Mouse (Mus musculus) liver, embryonic 14.5 days (tissue): ENCODE results near the gene Thap7. TPM values are rescaled to one million over a fixed set of nuclear protein-coding genes. Genes with fewer than 3 reads are reported as not detected.

Source experiments
- ATAC-seq: fragments of 200-750 bp; cut with Nextera tagmentation; 2 replicates; pipeline ENCODE4 v1.8.0; 2017; ENCODE audit warnings: moderate number of reproducible peaks, mild to moderate bottlenecking, moderate library complexity; ENCODE audit not compliant: insufficient read depth
- DNase-seq, 3 experiments: peaks; one replicate each; pipeline ENCODE4 v3.0.0-alpha.2; 2012 to 2013; ENCODE audit warnings: low read depth in 3 of 3, low spot score in 3 of 3
- H3K27ac ChIP-seq: fragments of 300-500 bp; sonication (generic); 2 replicates; pipeline ENCODE4 v1.5.1; 2014; ENCODE audit warnings: moderate library complexity, mild to moderate bottlenecking, control low read depth, inconsistent platforms
- H3K27me3 ChIP-seq: fragments of 300-500 bp; sonication (generic); 2 replicates; pipeline ENCODE4 v1.6.1; 2014; ENCODE audit warnings: mild to moderate bottlenecking, low read length, moderate library complexity; ENCODE audit not compliant: control insufficient read depth, insufficient read depth
- H3K36me3 ChIP-seq: fragments of 300-500 bp; sonication (generic); replicated peaks from 2 replicates; pipeline ENCODE4 v1.6.1; 2014; ENCODE audit warnings: low read depth; ENCODE audit not compliant: control insufficient read depth, insufficient read depth
- H3K4me1 ChIP-seq, 2 experiments: fragments of 200-500 bp in 1 of 2; fragments of 300-500 bp in 1 of 2; sonication (generic) in 1 of 2; replicated peaks; 2 replicates each; pipeline ENCODE4 v1.6.1; 2012 to 2014; ENCODE audit warnings: antibody characterized with exemption in 1 of 2, inconsistent platforms in 1 of 2, low read length in 1 of 2; ENCODE audit not compliant: control insufficient read depth in 2 of 2, insufficient read depth in 2 of 2
- H3K4me2 ChIP-seq: fragments of 300-500 bp; sonication (generic); 2 replicates; pipeline ENCODE4 v1.6.1; 2014; ENCODE audit warnings: low read depth, mild to moderate bottlenecking, control low read depth, moderate library complexity
- H3K4me3 ChIP-seq, 2 experiments: fragments of 200-500 bp in 1 of 2; fragments of 300-500 bp in 1 of 2; sonication (generic) in 1 of 2; 2 replicates each; pipeline ENCODE4 v1.5.1; 2012 to 2014; ENCODE audit warnings: low read depth in 2 of 2, low read length in 2 of 2, mild to moderate bottlenecking in 2 of 2, control low read depth in 1 of 2, inconsistent platforms in 1 of 2, moderate library complexity in 1 of 2; ENCODE audit not compliant: insufficient read depth in 1 of 2
- H3K9ac ChIP-seq: fragments of 300-500 bp; sonication (generic); replicated peaks from 2 replicates; pipeline ENCODE4 v1.6.1; 2014; ENCODE audit warnings: mild to moderate bottlenecking, control low read depth, moderate library complexity
- H3K9me3 ChIP-seq: fragments of 300-500 bp; sonication (generic); 2 replicates; pipeline ENCODE4 v1.6.1; 2016; ENCODE audit warnings: low read length, mixed read lengths; ENCODE audit not compliant: control insufficient read depth
- CTCF ChIP-seq: IDR thresholded peaks from 2 replicates; pipeline ENCODE4 v1.5.1; 2016; ENCODE audit warnings: antibody characterized with exemption, low read depth, control low read depth
- EP300 ChIP-seq: IDR thresholded peaks from 2 replicates; pipeline ENCODE4 v1.6.1; 2016; ENCODE audit warnings: antibody characterized with exemption, low read depth
- WGBS: fragments of 180-500 bp; shearing (Covaris S2); extraction: QIAGEN DNeasy Blood & Tissue Kit; methylation state at CpG from one replicate; pipeline ENCODE4 v1.1.7; 2014; ENCODE audit not compliant: insufficient replicate concordance; 5-methylcytosine and 5-hydroxymethylcytosine counted together
- polyA plus RNA-seq, 2 experiments: library from polyadenylated mRNA; depleted of rRNA in 1 of 2; stranded (reverse) in 1 of 2; unstranded in 1 of 2; fragments of >200 nt; fragmentation: Nextera tagmentation in 1 of 2; extraction: Ambion mirVana in 1 of 2; gene quantifications; 2 replicates each; pipeline versions ENCODE4 v1.2.1 to v1.2.3; 2012 to 2014

Thap7 gene
- polyA plus RNA-seq (2012; rRNA removed) (20.4 and 21.8 TPM in 2 replicates), polyA plus RNA-seq (2014; fragmentation: Nextera tagmentation; extraction: Ambion mirVana) (19.7 and 24.5 TPM in 2 replicates)

DNA sequence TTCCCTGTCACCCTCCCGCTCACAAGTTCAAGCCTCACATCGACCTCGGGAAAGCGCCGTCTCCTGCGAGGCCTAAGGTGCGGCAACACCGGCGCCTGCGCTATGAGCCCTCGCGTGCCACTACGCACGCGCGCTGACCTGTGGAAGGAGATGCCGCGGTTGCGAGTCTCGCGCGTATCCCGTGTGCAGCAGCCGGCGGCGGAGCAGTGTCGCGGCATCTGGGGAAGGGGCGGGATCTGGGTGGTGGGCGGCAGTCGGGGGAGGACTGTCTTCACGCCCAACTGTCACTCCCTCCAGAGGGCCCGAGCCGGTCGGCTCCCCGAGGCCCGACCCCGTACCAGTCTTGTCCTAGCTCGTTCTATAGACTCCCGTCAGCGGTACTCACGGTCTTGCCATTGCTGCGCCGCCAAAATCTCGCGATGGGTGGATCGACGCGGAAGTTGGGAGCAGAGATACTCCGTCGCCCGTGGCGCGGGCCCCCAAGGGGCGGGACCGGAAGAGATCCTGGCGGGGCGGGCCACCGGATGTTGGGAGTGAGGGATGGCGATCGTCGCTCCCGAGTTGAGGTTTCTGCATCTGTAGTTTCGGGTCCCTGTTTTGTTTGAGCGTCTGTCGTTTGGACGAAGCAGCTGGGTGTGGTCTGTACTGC, at the start of gene Thap7:
Thap7 (minus strand) TSS at position 497 of the 649 bp plus-strand sequence.
- ATAC-seq (peak; percentile 95), DNase-seq (peak; percentile 96 to 97 (median 96))
- TF ChIP-seq EP300: peak; percentile 55
- TF ChIP-seq CTCF: no peak

DNA sequence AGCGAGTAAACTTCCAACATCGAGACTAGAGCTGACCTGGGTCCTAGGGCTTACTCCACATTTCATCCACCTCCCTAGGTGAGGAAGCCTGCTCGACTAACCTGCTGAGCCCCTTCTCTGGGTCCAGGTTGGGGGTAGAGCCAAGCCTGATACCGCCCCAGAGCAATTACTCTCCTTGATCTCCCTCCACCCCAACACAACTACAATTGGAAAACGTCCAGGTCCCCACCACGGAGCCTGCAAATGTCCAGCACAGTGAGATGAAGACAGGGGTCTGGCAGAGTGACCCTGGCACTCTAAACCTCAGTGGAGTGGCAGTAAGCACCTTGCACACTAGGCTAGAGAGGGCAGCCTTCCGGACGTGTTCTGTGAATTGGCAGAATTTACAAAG, 45.9 kb upstream of the Thap7 start:
- H3K27ac ChIP-seq: no peak overlapping the region
- DNase-seq (no peak), ATAC-seq (no peak)
- H3K36me3 ChIP-seq: no peaks in the 10 kb centered on the region
- no peaks in the 10 kb centered on the region for H3K4me1 ChIP-seq
- no peaks in the 10 kb centered on the region for H3K9me3 ChIP-seq
- peaks cover 8% of the 10 kb centered on the region for H3K27me3 ChIP-seq
- no peak overlapping the region; a peak in 1 of 4 replicates for H3K4me3 ChIP-seq
- WGBS: 26% methylated on average over 8 of the region's 8 CpGs
- H3K4me2 ChIP-seq: peak overlapping the region; percentile 68
- TF ChIP-seq EP300: no peak
- no peak for TF ChIP-seq CTCF
- H3K9ac ChIP-seq: no peak overlapping the region

More for the DNA sequence above, at the start of gene Thap7:
- Histone ChIP-seq H3K4me3 (peak within 1 kb of the TSS; percentile 80 to 86), H3K27me3 (no peaks in the 10 kb centered on the region), H3K9me3 (no peaks in the 10 kb centered on the region), H3K36me3 (peaks cover 22% of the 10 kb centered on the region), H3K4me2 (peak within 1 kb of the TSS; percentile 99), H3K4me1 (peaks cover 13 to 14% of the 10 kb centered on the region in 2 experiments), H3K9ac (peak within 1 kb of the TSS; percentile 92), H3K27ac (peak within 1 kb of the TSS; percentile 88)
- WGBS: under 1% methylated on average over 67 of the region's 67 CpGs

GRCm38 (mm10) chr16:17575870-17576824, 45.2 kb upstream of the Thap7 start:
- no peaks in the 10 kb centered on the region for H3K9me3 ChIP-seq
- ATAC-seq (peak; percentile 52), DNase-seq (no peak)
- H3K27ac ChIP-seq: no peak overlapping the region
- H3K4me1 ChIP-seq: no peaks in the 10 kb centered on the region
- no peak for TF ChIP-seq EP300
- no peak for TF ChIP-seq CTCF
- 13% methylated on average over 44 of the region's 45 CpGs for WGBS
- H3K9ac ChIP-seq: peak overlapping the region; percentile 20; the same call in 1 of the 2 replicates
- no peaks in the 10 kb centered on the region for H3K36me3 ChIP-seq
- peak overlapping the region; percentile 47 to 52 for H3K4me3 ChIP-seq
- H3K4me2 ChIP-seq: peak overlapping the region; percentile 68
- peaks cover 8% of the 10 kb centered on the region for H3K27me3 ChIP-seq

DNA sequence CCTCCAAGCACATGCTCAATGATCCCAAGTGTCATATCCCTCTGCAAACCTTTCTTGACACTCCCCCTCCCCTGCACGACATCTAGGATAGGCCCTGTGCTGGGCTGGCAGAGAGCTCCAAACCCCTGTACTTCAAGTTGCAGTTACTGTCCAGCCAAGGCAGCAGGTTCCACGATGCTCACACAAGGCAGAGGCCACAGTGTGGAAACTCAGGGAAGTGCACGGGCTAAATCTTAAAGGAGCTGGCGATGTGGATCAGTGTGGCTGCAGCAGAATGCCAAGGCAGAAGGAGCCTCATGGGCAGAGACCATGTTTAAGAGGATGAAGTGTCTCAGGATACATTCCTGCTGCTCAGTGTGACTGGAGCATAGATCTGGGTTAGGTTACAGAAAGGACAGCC, 35.2 kb upstream of the Thap7 start:
- Histone ChIP-seq H3K9ac (no peak overlapping the region), H3K4me1 (peaks cover 3 to 4% of the 10 kb centered on the region in 2 experiments; a peak in 3 of 4 replicates), H3K4me2 (no peak overlapping the region), H3K4me3 (no peak overlapping the region), H3K9me3 (no peaks in the 10 kb centered on the region), H3K27me3 (peaks cover 2% of the 10 kb centered on the region; the same call in 1 of the 2 replicates), H3K27ac (no peak overlapping the region), H3K36me3 (no peaks in the 10 kb centered on the region)
- 29% methylated on average over 4 of the region's 4 CpGs for WGBS
- DNase-seq (no peak), ATAC-seq (no peak)
- TF ChIP-seq CTCF: peak; percentile 28; the same call in 1 of the 2 replicates
- TF ChIP-seq EP300: no peak

- DNase-seq: no peak
- WGBS: 28% methylated on average over 3 of the region's 3 CpGs
- no peak for ATAC-seq
- Histone ChIP-seq H3K4me1 (peaks cover 4 to 5% of the 10 kb centered on the region in 2 experiments; a peak in 3 of 4 replicates), H3K9ac (no peak overlapping the region), H3K27me3 (peaks cover 2% of the 10 kb centered on the region; the same call in 1 of the 2 replicates), H3K4me3 (no peak overlapping the region), H3K36me3 (no peaks in the 10 kb centered on the region), H3K9me3 (no peaks in the 10 kb centered on the region), H3K4me2 (no peak overlapping the region), H3K27ac (no peak overlapping the region)
- TF ChIP-seq EP300: no peak
Measured at GRCm38 (mm10) chr16:17564771-17565170, 33.8 kb upstream of the Thap7 start.
